Mouse (Mus musculus) layer of hippocampus, adult 9-10 months (tissue): Measurements from ENCODE around the gene Zfp987.
"Not testable (repeated sequence)": the region's sequence is repeated elsewhere in the genome, so short reads cannot be mapped to it uniquely, and the experiment has no call there.

Experiments used
- DNase-seq: peaks from one replicate; pipeline ENCODE4 v3.0.0; 2022; ENCODE audit warnings: low spot score

Gene Zfp987

DNA sequence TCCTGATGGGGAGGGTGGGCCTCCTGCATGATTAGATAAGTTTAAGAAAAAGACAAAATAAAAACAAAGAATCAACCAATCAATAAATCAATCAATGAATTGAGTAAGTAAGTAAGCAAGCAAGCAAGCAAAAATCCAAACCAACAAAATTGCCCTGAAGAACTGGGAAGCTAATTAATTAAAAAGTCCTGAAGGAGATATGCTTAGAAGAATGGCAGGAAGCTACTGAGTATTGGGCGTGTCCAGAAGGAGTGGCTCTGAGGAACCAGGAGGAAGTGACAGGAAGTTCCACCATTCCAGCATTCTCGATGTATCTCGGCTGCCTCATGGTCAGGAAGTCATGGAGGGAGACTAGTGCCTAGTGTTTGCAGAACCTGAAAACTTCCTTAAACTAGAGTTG, at the start of gene Zfp987:
Gene Zfp987, plus strand, starts transcription at position 301 of the 400 bp plus-strand sequence.
- DNase-seq: not testable (repeated sequence)

DNA sequence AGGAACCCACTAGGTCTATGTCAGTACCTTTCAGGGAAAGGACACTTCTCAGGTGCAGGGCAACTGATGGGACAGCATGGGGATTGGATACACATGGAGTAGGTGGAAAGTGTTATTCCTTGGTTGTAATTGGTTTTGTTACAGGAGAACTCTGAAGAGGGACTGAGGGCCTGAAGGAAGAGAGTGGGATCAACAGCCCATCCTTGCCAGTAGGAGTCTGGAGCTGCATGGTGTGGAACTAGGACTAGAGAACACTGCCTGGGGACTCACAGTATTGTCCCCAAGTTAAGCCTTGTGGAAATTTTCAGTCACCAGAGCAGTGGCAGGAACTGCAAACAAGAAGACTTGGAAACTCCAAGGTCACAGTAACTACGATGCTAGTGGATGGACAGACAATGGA, 44.6 kb upstream of the Zfp987 start:
- DNase-seq: not testable (repeated sequence)

DNA sequence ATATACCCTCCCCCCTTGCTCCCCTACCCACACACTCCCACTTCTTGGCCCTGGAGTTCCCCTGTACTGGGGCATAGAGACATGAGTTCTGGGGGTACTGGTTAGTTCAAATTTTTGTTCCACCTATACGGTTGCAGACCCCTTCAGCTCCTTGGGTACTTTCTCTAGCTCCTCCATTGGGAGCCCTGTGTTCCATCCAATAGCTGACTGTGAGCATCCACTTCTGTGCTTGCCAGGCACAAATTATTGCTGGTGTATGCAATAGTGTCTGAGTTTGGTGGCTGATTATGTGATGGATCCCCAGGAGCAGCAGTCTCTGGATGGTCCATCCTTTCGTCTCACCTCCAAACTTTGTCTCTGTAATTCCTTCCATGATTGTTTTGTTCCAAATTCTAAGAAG, 43.7 kb upstream of the Zfp987 start:
- not testable (repeated sequence) for DNase-seq

DNA sequence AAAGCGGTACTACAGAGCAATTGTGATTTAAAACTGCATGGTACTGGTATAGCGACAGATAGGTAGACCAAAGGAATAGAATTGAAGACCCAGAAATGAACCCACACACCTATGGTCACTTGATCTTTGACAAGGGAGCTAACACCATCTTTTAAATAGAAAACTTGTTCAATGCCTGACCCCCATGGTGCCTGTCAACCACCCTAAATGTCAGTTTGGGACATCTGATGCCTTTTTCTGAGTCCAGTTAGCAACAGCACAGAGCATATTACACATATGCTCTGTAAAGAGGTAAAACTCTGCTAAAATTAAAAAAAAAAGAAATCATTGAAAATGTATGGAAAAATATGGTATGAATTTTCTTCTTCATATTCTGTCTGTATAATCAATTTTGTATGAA, 41.8 kb upstream of the Zfp987 start:
- no peak for DNase-seq

DNA sequence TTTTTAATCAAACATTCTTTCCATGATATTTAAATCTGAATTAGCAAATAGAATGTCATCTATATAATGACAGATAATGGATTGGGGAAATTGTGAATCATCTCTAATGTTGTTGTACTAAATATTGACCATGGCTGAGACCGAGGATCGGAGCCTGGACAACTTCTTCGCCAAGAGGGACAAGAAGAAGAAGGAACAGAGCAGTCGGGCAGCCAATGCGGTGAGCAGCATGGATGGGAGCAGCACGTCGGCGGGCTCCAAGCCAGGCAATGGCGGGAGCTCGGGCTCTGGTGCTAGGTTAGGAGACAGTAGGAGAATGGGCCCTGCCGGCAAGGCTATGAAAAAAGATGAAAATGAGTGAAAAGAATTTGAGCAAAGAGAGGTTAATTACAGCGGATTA, 38.5 kb upstream of the Zfp987 start:
- DNase-seq: not testable (repeated sequence)

DNA sequence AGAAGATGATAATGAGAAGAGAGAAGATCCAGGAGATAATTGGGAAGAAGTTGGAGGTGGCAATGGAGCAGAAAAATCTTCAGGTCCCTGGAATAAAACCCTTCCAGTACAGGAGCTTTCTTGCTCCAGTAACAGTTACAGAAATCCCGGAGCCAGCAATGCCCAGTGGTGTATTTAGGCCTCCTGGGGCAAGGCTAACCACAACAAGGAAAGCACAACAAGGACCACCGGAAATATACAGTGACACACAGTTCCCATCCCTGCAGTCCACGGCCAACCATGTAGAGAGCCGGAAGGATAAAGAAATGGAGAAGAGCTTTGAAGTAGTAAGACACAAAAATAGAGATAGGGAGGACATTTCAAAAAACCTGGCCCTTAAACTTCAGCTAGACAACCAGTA, 38.0 kb upstream of the Zfp987 start:
- not testable (repeated sequence) for DNase-seq

DNA sequence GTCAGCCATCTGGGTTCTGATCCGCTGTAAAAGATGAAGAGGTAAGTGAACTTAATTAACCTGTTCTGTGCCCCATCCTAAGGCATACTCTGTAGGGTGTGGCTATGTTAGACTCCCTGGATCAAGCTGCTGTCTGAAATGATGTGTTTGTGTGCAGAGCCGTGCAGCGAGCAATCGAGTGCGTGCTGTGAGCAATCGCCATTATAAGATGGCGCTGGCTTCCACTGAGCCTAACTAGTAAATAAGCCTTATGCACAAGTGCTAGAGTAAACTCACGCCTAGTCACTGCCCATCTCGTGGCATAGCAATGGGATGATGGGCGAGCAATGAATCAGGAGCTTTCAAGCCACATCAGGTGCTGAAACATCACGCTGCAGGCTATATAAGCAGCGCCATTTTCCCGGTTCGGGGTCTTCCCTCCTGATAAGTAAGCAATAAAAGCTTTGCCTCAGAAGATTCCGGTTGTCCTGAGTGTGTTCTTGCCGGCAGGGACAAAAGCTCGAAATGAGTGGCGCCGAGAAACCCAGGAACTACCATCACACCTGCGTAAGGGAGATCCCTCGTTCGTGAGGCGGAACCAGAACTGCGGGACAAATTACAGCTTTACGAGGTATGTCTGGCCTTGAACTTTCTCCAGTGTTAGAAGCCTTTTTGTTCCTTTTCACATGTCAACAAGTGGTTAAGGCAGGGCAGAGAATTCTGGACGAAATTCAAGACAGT, 37.0 kb upstream of the Zfp987 start:
- DNase-seq: not testable (repeated sequence)

DNA sequence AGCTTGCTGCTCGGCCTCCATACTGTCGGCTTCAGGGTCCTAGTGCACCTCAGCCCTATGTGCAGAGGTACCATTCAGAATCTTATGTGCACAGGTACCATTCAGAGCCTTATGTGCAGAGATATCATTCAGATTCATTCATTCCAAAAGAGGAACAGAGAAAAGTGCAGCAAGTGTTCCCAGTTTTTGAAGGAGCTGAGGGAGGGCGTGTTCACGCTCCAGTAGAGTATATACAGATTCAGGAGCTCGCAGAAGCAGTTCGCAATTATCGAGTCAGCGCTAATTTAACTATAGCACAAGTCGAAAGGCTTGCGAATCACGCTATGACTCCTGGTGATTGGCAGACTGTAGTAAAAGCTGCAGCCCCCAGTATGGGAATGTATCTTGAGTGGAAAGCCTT, 36.0 kb upstream of the Zfp987 start:
- DNase-seq: not testable (repeated sequence)

DNA sequence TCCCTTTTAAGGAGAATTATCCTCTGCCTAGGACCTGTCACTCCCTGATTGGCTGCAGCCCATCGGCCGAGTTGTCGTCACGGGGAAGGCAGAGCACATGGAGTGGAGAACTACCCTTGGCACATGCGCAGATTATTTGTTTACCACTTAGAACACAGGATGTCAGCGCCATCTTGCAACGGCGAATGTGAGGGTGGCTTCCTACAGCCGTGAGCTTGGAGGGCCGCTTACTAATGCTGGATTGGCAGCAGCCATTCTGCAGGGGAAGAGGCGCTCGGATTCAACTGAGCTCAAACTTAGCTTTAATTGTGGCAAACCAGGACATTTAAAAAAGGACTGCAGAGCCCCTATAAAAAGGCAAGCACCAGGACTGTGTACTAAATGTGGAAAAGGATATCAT, 35.1 kb upstream of the Zfp987 start:
- DNase-seq: not testable (repeated sequence)

DNA sequence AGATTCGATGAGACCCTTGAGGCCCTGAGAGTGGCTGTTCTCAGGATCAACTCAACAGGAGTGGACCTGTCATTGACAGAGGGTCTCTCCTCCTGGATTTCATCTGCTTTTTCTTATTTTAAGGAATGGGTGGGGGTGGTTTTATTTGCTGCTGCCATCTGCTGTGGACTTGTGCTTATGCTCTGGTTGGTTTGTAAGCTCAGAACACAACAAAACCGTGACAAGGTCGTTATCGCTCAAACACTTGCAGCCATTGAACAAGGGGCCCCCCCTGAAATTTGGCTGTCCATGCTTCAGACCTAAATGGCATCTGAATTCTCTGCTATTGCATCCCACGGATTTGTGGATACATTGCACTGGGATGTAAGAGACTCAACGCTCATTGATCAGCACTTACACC, 34.1 kb upstream of the Zfp987 start:
- not testable (repeated sequence) for DNase-seq

DNA sequence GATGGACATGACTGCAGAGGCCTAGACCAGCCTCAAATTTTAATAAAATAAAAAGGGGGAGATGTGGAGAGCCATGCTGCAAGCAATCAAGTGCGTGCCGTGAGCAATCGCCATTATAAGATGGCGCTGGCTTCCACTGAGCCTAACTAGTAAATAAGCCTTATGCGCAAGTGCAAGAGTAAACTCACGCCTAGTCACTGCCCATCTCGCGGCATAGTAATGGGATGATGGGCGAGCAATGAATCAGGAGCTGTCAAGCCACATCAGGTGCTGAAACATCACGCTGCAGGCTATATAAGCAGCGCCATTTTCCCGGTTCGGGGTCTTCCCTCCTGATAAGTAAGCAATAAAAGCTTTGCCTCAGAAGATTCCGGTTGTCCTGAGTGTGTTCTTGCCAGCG, 33.5 kb upstream of the Zfp987 start:
- not testable (repeated sequence) for DNase-seq

DNA sequence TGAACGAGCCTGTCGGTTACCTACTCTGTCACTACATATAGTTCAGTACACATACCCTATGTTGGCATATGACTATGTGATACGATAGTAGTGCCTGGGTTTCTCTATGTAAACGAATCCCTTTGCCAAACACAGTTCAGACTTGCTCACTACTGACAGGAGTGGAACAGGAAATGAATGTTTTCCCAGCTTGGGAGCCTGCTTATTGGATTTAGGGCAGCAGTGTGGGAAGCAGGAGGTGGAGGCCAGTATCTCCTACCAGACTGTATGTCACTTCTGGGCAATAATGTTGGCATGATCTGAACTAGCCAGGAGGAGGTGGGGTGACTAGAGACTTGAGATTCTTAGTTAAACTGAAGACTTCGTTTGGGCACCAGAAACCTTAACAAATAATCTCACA, 32.3 kb upstream of the Zfp987 start:
- not testable (repeated sequence) for DNase-seq

DNA sequence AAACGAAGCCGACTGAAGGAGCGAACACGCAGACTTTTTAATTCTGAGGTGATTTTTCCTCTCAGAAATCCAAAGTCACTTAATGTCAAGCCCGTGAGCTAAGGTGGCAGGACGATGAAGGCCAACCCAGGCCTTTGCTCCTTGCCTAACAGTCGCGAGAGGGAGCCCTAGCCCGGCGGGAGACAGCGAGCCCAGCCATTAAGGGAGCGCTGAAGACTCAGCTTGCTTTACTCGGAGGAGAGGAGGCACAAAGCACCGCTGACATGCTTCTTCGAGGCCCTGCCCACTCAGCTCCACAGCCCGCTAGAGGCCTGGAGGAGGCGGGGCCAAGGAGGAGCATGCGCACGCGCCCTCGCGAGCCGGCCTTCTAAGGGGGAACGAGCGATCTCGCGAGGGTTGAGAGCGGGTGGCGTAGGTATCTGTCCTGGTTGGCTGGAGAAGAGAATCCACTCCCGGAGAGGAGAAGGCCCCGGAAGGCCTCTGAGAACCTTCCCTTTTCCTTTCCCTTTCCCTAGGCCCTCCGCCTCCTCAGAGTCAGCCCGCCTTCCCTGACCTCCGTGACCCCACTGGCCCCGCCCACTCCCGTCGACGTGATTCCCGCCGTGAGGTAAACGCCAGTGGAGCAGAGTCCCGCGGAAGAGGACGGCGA, 30.0 kb upstream of the Zfp987 start:
- DNase-seq: not testable (repeated sequence)

DNA sequence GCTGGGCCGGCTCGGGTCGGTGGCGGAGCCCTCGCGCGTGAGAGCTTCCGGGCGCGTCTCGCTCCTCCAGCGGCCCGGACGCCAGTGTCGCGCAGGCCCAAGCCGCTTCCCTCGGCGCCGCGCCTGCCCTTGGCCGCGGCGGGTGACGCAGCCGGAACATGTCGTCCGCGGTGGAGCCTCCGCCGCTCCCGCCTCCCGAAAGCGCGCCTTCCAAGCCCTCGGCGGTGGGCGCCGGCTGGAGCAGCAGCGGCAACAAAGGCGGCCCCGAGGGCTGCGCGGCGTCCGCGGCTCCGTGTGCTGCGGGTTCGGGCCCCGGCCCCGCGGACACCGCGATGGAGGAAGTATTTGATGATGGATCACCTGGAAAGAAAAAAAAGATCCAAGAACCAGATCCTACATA, 29.5 kb upstream of the Zfp987 start:
- DNase-seq: not testable (repeated sequence)

DNA sequence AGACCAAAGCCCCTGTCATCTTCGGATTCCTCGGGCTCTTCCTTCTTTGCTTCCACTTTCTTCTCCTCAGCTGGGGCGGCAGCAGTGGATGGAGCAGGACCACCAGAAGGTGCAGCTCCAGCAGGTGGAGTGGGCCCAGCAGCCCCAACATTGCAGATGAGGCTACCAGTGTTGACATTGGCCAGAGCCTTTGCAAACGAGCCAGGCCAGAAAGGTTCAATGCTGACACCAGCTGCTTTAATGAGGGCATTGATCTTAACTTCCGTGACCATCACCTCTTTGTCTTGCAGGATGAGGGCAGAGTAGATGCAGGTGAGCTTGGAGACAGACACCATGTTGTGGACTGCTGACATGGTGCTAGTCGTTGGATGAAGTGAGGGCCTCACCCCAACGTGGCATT, 23.8 kb upstream of the Zfp987 start:
- not testable (repeated sequence) for DNase-seq

DNA sequence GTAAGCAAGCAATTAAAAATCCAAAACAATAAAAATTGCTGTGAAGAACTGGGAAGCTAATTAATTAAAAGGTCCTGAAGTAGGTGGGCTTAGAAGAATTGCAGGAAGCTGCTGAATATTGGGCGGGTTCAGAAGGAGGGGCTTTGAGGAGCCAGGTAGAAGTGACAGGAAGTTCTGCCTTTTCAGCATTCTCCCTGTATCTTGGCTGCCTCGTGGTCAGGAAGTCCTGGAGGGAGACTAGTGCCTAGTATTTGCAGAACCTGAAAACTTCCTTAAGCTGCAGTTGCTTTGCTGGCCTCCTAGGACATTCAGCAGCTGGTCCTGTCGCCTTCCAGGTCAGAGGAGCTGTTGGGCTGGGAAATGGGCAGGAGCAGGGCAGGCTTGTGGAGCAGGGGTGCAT, 4.3 kb downstream of the Zfp987 start:
- not testable (repeated sequence) for DNase-seq

DNA sequence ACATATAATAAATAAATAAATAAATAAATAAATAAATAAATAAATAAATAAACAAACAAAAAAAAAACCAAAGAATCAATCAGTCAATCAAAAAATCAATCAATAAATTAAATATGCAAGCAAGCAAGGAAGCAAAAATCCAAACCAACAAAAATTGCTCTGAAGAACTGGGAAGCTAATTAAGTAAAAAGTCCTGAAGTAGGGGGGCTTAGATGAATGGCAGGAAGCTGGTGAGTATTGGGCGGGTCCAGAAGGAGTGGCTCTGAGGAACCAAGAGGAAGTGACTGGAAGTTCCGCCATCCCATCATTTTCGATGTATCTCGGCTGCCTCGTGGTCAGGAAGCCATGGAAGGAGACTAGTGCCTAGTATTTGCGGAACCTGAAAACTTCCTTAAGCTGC, 59.4 kb downstream of the Zfp987 start, which contains the start of gene Zfp600:
Gene Zfp600, plus strand, starts transcription at position 301 of the 400 bp plus-strand sequence.
- DNase-seq: not testable (repeated sequence)

DNA sequence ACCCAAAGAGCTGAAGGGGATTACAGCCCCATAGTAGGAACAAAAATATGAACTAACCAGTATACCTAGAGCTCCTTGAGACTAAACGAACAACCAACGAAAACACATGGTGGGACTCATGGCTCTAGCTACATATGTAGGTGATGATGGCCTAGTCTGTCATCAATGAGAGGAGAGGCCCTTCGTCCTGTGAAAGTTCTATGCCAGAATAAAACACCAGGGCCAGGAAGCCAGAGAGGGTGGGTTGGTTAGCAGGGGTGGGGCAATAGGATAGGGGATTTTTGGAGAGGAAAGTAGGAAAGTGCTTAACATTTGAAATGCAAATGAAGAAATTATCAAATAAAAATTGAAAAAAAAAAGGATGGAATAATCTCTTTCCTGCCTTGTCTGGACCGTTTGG, 65.8 kb downstream of the Zfp987 start:
- DNase-seq: not testable (repeated sequence)

DNA sequence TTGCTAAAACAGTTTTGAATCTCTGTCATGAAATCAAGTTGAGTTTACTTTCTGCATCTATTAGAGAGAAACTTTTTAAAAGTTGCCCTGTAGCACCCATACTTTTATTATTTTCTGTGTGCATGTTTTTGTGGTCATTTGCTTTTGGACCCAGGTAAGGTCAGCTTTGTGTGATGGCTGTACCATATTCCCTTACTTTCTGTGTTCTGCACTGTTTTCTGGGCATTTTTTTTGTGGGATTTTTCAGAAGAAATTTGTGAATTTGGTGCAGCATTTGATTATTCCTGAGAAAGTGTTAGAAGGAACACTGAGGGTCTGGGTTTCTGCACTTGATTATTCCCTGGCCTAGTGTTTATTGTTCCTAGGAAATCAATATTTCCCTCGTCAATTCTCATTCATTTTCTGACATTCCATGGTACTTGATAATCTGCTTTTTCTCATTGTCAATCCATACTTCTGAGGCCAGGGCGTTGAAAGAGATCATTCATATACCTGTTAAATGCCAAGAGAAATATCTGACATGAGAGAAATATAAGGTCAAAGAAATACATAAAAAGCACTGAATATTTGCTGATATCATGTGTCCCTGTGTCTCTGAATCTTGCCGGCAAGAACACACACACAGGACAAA, 70.2 kb downstream of the Zfp987 start:
- not testable (repeated sequence) for DNase-seq

DNA sequence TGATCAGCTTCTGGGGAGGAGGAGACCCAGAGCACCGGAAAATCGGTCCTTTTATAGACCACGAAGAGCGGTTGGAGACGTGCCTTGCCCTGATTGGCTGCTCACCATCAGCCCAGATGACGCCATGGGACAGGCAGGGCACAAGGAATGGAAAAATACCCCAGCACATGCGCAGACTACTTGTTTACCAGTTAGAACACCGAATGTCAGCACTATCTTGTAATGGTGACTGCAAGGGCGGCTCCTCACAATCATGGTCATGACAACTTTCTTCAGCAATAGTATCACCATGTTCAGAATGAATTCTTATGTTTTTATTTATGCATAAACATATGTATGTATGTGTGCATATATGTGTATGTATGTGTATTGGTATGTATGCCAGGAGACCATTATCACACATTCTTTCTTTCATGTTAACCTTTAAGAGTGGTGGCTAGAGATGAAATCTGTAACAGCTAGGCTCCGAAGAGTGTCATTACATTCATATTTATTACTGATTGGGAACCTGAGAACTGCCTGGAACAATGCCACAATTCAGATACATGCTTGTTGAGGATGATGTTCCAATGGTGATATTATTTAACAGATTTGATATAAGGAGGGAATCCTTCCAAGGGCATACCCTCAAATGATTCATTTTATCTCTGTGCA, 70.9 kb downstream of the Zfp987 start:
- DNase-seq: not testable (repeated sequence)

DNA sequence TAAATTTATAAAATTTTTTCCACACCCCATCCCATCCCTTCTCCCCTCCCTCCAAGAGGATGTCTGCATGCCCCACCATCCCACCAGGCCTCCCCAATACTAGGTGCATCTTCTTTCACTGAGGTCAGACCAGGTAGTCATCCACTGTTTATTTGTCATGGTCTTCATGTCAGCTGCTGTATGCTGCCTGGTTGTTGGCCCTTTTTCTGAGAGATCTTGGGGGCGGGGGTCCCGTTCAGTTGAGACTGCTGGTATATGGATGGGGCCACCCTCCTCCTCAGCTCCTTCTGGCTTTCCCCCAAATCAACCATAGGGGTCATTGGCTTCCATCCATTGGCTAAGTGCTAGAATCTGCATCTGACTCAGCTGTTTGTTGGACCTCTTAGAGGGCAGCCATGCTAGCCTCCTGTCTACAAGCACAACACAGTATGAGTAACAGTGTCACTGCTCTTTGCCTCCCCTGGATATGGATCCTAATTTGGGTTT, 71.7 kb downstream of the Zfp987 start:
- not testable (repeated sequence) for DNase-seq
